Mouse (Mus musculus) thymus, postnatal 25 days (tissue): ENCODE measurements around the gene Zfp638.
"Not testable (repeated sequence)": the region's sequence is repeated elsewhere in the genome, so short reads cannot be mapped to it uniquely, and the experiment has no call there.

Source experiments
- DNase-seq: peaks from one replicate; pipeline ENCODE4 v3.0.0; 2022

Gene Zfp638

DNA sequence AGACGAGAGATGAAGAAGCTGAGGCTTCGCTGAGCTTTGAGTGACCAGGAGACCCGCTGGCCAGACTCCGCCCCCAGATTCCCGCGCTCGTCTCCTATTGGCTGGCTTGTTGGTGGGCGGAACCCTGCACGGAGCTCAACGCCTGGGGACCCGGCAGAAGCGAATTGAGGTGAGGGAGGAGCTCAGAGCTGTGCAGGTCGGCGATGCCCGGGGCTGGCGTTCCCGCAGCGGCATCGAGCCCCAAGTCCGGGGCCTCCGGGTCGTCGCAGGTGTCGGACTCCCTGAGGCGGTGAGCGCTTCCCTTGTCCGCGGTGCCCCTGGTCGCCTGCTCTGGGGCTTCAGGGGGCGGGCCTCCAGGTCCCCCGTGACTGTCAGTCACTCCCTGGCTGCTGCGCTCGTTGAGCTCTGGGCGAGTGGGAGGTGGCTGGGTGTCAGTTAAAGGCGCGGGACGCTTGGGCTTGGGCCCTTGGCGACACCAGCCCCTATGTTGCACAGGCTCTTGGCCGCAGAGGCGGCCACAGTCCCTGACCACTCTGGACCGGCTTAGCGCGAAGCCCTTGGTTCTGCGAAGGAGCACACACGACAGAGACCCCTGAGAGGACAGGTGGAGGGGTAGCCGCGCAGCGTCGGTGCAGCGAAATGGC lies at the start of gene Zfp638:
TSS of gene Zfp638 (plus strand) at position 156 of the 644 bp plus-strand sequence.
- peak; percentile 97 for DNase-seq

DNA sequence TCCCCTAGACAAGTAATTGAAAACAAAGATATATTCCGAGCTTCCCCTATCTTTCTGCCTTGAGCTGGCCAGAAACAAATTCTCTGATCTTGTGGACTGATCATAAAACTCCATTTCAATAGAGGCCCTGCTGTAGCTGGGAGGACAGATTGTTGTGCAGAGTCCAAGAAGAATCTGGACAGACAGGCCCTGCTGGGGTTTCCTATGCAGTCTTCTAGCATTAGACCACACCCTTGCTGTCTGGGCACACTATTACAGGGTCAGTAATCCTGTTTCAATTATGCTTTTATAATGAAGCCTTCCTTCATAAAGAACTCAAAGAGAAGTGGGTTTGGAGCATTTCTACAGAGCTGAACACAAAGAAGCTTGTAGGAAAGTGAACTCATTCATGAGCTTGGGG lies 47.9 kb upstream of the Zfp638 start:
- no peak for DNase-seq

DNA sequence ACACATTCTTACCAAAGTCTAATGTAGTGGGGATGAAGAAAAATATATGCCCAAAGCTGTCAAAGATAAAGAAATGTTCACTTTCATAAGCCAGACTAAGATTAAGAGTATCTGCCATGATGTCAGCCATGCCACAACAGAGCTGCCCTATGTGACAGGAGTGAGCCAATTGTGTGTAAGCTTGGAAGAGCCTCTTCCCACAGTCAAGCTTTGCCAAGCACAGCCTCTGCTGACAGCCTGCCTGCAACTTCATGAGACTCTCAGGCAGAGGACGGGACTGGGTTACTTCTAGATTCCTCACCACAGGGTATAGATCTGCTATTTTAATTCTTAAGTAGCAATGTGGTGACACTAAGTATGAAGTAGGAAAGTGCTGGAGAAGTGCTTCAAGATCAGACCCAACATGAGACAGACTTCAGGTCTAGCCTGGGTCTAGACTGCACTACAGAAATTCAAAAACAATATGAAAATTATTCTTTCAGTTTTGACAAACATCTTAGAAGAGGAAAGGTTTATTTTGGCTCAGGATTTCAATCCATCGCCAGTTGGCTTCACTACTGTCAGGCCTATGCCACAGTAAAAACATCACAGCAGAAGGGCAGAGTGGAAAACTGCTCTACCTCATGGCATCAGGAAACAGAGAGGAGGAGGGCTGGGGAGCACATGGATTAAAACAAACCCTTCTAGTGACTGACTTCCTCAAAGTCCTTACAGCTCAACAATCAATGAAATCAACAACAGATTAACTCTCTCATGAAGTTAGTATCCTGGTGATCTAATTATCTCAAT lies 46.0 kb upstream of the Zfp638 start:
- no peak for DNase-seq

DNA sequence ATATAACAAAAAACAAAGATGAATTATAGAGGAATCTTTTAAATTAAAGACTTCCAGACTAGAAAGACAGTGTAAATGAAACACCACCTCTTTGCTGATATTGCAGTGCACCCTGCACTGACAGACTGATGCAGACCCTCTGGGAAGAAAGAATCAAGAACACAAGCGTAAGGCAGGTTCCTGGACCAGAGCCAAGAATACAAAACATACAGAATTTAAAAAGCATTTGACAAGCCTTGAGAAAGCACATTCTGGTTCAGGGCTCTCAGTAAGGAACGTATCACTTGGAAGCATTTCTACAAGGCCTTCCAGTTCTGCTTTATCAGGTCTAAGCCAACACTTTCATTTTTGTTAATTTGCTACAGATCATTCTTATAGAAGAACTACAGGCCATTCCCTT lies 45.1 kb upstream of the Zfp638 start:
- no peak for DNase-seq

DNA sequence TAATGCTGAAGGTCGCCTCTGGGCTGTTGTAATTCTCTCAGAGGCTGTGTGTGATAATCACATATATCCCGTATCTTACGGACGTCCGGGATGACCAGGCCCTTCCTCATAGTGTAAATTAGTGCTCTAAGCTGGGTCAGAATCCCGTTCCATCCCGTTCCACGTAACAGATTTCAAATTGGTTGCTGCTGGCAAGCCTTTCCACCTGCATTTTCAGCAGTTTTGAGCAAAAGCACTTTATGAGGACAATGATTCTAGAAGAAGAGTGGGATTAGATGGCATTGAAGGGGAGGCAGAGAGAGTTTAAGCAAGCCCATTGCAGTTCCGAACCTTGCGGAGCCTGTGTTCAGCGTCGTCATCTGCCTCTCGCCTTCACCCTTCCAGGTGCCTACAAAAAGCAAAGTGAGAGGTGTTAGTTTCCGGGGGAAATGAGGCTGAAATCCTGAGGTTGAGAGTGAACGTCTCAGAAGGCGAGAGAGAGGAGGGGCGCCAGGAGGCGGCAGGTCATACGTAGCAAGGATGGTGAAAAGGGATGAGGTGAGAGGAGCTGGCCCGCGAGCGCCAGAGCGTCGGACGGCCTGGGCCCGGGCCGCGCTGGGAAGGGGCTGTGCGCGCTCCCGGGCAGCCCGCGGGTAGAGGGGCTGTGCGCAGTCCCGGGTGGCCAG lies 35.8 kb upstream of the Zfp638 start:
- peak; percentile 4 for DNase-seq

DNA sequence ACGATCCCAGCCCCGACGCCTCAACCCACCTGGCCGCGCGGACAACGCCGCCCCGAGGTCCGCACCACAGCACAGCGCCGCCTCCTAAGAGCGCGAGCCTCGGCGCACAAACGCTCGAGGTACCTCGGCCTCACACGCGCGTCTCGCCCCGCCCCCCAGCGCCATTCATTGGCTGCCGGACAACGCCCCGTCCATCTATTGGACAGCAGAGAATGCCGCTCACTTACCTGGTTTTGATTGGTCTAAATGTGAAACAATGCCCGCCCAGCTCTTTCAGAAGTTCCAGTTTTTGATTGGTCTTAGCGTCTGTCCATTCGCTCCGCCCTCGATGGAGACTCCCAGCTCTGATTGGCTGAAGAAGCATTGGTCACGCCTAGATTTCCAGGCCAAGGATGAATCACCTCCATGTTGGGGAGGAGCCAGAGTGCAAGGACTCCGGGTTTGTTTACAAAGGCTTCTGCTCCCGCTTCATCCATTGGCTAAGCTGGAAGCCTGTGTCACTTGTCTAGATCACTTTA lies 35.2 kb upstream of the Zfp638 start, which contains the start of gene Paip2b:
TSS of gene Paip2b (minus strand) at position 136 of the 518 bp plus-strand sequence.
- peak; percentile 98 for DNase-seq

DNA sequence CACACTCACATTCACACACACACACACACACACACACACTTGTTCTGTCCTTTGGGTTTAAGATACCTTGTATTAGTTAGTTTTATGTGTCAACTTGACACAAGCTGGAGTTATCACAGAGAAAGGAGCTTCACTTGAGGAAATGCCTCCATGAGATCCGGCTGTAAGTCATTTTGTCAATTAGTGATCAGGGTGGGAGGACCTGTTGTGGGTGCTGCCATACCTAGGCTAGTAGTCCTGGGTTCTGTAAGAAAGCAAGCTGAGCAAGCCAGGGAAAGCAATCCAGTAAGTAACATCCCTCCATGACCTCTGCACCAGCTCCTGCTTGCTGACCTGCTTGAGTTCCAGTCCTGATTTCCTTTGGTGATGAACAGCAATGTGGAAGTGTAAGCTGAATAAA lies 34.5 kb upstream of the Zfp638 start:
- DNase-seq = not testable (repeated sequence)

DNA sequence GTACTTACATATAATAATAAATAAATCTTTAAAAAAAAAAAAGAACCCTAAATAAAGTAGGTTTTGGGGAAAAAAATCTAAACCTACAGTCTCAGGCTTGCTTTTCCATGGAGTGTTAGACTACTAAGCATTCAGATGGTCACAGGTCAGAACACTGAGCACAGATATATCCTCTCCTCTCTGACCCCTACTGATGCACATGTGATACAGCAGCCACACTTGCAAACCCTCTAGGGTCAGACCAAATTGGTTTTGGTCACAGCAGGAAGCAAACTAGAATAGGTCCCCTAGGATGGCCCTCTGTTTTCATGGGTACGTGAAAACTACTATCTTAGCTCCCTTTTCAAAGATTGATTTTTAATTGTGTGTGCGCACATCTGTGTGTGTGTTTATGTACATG lies 30.1 kb upstream of the Zfp638 start:
- DNase-seq = no peak

DNA sequence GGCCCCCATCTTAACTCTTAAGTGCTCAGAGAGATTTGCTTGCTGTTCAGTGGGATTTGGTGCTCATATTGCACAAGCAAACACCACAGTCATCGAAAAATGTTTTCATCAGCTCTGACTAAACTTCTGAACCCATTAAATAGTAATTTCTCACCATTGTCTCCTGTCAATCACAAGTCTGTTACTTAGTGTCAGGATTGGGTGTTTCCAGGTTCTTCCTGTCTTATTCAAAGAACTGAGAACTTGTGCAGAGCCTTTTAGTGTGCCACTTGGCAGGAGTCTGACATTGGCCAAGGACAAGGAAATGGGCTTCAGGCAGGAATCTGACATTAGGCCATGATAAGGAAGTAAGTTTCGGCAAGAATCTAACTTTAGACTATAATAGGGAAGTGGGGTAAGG lies 28.9 kb upstream of the Zfp638 start:
- DNase-seq = no peak

DNA sequence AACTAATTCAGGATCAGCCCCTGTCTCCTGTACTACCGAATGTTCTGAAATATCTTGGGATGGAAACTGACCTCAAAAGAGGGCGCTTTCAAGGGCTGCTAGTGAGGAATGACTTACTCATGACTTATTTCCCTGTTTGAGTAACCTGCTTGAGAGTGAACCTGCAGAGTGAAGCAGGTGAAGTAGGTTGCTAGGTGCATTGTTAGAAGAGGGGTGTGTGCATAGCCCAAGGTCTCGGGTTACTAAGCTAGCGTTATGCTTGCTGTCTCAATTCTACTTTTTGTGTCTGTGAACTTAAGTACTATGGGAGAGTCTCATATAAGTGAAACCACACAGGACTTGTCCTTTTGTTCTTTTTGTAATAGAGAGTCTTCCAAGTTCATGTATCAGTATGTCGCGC lies 26.8 kb upstream of the Zfp638 start:
- no peak for DNase-seq

DNA sequence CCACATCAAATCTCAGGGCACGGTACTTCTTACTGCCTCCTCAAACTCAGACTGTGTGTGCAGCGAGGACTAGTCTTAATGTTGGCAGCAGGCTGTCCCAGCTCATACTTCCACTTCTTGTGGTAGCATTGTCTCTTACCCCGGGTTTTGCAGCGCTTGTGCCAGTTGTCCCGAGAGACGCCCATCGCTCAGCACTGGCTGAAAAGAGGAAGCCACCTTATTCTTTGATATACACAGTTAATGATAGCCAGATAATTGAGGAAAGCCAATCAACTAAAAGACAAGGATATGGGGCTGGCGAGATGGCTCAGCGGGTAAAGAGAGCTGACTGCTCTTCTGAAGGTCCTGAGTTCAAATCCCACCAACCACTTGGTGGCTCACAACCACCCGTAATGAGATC lies 22.0 kb upstream of the Zfp638 start:
- no peak for DNase-seq

DNA sequence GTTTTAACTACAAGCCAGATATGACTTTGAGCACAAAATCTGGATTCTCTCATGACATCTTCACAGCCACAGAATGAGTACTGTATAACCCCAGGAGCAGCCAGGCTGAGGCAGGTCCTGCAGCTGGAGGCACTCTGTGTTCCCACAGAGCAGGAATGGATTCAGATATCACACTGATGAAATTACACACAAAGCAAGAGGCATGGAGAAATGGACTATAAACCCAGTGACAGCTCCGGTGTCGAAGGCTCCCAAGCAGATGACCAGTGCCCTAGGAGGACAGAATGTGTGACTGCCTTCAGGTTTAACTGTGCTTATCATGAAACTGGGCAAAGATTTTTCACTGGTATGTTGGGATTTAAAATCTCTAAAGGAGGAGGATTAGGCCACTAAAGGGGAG lies 20.8 kb upstream of the Zfp638 start:
- DNase-seq = no peak

DNA sequence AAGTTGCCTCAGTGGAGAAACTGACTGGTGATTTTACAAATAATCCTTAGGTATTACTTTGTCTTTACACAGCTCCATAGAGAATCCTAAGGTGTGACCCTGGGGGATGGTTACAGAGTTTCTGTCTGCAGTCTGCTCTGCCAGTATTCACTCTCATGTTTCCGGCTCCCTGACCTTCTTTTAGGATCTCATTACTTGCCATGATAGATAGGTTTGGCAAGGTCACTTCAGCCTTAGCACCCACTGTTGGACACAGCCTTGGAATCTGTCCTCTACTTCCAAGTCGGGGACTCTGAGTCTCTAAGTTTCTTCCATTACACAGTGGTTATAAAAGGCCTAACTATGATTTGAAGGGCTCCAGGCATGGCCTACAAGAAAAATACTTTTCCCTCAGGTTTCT lies 17.5 kb upstream of the Zfp638 start:
- DNase-seq = no peak

DNA sequence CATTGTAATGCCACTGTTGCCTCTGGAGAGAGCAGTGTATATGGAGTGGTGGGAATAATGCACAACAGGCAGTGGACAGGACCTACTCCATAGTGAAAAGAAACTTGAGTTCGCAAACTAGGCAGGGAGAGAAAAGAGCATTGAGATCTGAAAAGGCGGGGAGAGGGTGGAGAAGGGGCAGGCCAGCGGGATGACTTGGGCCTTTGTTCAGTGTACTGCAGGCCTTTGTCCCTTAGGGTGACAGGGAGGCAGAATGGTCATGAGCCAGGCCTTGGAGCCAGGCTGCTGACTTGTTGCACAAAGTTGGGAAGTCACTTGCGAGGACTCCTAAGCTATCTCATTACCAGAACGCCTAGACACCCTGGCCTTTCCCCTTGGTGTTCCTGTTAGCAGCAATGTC lies 9.4 kb upstream of the Zfp638 start:
- DNase-seq = no peak

DNA sequence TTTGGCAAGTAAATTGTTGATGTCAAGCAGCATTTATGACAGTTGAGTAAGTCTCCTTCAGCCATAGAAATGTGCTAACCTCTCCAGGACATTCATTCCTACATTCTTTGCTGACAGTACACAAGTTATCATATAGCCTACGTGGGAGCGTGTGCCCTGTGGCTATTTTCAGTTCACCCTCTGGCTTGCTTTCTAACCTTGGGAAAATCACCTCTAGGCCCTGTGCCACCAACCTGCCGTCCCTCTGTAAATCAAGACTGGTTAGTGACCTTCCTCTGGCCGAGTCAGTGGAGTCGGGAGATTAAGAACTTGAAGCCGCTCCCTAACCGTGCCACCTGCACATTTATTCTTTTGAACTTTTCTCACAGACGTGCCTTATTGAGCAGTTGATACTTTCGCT lies 6.9 kb upstream of the Zfp638 start:
- DNase-seq = no peak

DNA sequence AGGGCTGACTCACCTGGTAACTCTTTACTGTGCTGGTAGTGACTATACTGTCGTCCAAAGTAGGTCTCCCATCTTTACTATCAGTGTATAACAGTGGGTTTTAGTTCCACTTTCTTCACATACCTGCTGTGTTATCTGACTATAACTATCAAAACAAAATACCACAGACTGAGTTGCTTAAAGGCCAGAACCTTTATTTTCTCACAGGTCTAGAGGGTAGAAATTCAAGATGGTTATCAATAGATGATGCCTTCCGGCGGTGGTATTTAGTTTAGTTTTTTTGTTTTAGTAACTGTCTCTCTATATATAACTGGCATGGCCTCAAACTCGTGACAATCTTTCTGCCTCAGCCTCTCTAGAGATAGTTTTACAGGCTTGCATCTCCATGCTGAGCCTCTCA lies 3.4 kb upstream of the Zfp638 start:
- DNase-seq = no peak

DNA sequence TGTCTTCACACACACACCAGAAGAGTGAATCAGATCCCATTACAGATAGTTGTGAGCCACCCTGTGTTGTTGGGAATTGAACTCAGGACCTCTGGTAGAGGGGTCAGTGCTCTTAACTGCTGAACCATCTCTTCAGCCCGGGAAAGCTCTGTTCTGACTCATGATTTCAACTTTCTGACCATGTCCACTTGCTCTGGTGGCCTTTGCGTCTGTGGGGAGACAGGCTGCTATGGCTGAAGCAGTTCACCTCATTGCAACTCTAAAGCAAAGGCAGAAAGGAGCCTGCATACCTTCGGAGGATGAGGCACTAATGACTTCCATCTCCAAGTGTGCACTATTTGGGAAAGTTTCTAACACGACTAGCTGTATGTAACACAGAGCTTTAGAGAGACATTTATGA lies 486 bp upstream of the Zfp638 start:
- peak; percentile 5 for DNase-seq

DNA sequence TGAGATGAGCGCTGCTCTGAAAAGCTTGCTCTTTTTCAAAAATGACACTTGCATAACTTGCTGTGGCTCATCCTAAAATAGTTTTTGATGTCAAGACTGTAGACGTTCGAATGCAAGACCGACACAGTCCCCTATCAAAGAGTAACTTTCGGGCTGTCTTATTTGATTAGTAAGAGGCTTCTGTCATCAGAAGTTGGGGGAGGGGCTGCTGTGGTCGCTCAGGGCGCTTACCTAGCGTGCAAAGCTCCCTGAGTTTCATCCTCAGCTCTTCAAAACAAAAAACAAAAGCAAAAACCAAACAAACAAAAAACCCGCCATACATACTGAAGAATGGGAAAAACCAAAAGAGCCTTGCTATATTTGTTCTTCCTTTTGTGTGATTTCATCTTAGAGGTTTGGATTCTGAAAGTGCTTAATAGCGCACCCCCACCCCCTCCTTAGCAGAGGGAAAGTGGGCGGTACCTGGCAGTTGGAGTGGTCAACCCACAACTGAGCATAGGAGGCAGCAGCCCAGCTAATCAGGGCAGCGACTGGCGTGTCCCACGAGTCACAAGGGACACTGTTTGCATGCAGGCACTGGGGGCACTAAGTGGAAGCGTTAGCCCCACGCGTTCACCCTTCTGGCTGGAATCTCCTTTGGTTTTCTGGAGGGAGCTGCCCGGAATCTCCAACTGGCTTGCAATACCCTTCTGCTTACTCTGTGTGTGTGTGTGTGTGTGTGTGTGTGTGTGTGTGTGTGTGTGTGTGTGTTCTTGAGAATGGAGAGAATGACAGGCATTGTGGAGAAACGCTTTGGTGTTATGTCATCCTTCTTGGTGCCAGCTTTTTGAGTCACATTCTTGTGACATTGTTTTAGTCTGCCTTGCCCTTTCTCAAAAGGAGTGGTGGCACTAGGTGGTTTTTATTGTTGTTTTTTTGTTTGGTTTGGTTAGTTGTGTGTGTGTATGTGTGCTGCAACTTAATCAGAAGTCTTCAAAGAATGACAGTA lies 983 bp downstream of the Zfp638 start:
- peak; percentile 27 for DNase-seq

DNA sequence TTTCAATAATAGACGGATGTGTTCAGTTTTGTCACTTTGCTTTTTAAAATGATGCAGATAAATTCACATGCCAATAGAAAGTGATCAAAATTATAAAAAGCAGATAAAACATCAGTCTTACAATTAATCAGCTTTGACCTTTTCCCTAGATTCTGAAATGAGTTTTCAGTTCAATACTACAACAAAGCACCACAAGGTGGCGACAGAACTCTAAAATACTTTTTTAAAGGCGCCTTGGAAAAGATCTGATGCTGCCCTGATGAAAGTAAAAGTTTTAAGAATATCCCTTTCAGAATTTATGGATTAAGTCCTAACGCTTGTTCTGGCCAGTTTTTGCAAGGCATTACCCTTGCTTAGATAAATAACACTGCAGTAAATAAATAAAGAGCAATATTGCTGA lies 12.9 kb downstream of the Zfp638 start:
- peak; percentile 27 for DNase-seq

DNA sequence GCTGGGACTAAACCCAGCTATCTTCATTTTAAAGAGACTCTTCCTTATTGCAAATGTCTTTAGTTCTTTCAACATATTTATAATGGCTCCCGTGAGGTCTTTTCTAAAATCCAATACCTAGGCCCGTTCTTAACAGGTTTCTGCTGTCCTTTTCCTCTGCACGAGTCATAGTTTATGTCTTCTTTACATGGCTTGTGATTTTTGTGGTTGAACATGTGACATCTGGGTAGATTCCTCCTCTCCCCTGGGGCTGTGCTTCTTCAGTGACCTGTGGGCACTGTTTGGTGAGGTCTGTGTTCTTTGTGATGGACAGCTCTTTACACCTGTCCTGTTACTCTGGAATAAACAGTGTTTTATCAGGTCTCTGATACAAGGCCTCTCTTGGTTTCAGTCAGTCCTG lies 19.9 kb downstream of the Zfp638 start:
- DNase-seq = no peak

DNA sequence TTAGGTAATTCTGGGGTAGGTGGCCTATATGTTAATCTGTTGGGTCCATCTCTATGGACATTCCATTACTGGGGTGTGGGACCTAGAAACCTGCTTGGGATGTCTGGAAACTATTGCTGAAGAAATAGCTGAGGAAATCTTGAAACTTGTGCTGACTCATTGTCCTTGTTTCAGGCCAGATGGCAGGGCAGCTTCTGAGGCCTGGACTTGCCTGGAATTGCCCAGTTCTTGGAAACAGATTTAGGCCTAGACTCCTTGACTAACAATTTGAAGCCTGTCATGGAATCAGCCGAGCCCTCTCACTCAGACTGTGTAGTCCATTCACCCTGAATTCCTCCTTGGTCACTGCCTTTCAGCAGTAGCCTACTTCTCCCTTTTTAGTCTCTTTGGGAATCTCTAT lies 21.9 kb downstream of the Zfp638 start:
- DNase-seq = no peak

DNA sequence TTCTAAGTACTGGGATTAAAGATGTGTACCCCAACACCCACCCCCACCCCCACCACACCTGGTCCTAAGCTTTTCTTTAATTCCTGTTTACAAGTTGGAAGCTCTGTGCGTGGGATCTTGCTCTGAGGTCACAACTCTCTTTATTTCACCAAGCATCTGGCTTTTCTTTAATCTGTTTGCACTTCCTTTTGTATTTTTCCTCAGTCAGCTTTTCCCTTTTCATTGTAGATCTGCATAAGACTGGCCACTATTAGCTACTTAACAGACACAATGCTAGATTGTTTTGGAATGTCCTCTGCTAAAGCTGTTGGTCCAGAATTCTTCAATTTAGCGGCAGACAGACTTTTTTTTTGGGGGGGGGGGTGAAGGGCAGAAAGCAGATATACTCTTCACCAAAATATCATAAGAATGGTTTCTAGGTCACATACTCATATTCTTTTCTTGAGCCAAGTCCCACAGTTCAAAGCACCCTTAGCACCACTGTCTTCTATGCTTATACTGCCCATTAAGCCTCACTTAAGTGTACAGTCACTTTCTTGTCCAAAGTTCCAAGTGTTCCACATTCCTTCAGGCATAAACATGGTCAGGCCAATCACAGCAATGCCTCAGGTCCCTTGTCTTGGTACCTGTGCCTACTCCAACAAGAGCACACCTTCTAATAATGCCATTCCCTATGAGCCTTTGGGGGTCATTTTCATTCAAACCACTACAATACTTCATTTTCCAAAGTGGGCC lies 23.5 kb downstream of the Zfp638 start:
- DNase-seq = no peak
